Mouse (Mus musculus) gastrocnemius, adult 2 months (tissue): ENCODE results near the gene Chst13. TPM values are rescaled to one million over a fixed set of nuclear protein-coding genes. Genes with fewer than 3 reads are reported as not detected.

ENCODE experiments used
- DNase-seq: peaks from one replicate; pipeline ENCODE4 v3.0.0; 2022
- H3K27ac ChIP-seq: fragments of 200-600 bp; 2 replicates; pipeline ENCODE4 v1.8.1; 2022; ENCODE audit warnings: mild to moderate bottlenecking
- H3K4me3 ChIP-seq: fragments of 200-600 bp; 2 replicates; pipeline ENCODE4 v1.8.1; 2022; ENCODE audit warnings: mild to moderate bottlenecking, moderate library complexity
- CTCF ChIP-seq: fragments of 200-600 bp; IDR thresholded peaks from 2 replicates; pipeline ENCODE4 v1.8.1; 2022; ENCODE audit warnings: antibody characterized with exemption, mild to moderate bottlenecking, moderate library complexity
- intact Hi-C: fragments of 180-260 bp; cut with DNase I; formaldehyde crosslinking; loops from one replicate; pipeline ENCODE4 v1.15.1; 2025
- total RNA-seq, 2 experiments: library from RNA; stranded (reverse); gene quantifications; 2 replicates each; pipeline ENCODE4 v1.2.3; 2021

Chst13 gene
- total RNA-seq, 2 experiments from 2014 or later = not detected

GRCm38 (mm10) chr6:90315961-90316360 is 9.0 kb downstream of the Chst13 start:
- TF ChIP-seq CTCF = no peak
- intact Hi-C loops = no loop called here
- no peak for DNase-seq

GRCm38 (mm10) chr6:90308839-90309778 is 15.9 kb downstream of the Chst13 start:
- DNase-seq = no peak
- intact Hi-C loops = no loop called here
- no peak for TF ChIP-seq CTCF
- no peak overlapping the region for H3K27ac ChIP-seq
- H3K4me3 ChIP-seq = no peak overlapping the region

More at GRCm38 (mm10) chr6:90315961-90316360, 9.0 kb downstream of the Chst13 start:
- Histone ChIP-seq H3K27ac (no peak overlapping the region), H3K4me3 (no peak overlapping the region)

- intact Hi-C loops = no loop called here
- H3K27ac ChIP-seq = no peak overlapping the region
- no peak for DNase-seq
- H3K4me3 ChIP-seq = no peak overlapping the region
- TF ChIP-seq CTCF = no peak
Observed at GRCm38 (mm10) chr6:90306315-90306975, 18.5 kb downstream of the Chst13 start.

- DNase-seq = no peak
- no peak for TF ChIP-seq CTCF
- intact Hi-C loops = no loop called here
Observed at GRCm38 (mm10) chr6:90300919-90301318, 24.1 kb downstream of the Chst13 start, which contains the start of gene BC048671. Gene BC048671, plus strand, starts transcription at chr6:90301219.

GRCm38 (mm10) chr6:90288265-90288664 is 36.7 kb downstream of the Chst13 start:
- TF ChIP-seq CTCF = peak; percentile 44
- intact Hi-C loops = no loop called here
- Histone ChIP-seq H3K4me3 (no peak overlapping the region), H3K27ac (no peak overlapping the region)
- DNase-seq = no peak

More at GRCm38 (mm10) chr6:90300919-90301318, 24.1 kb downstream of the Chst13 start, which contains the start of gene BC048671:
- Histone ChIP-seq H3K4me3 (no peak within 1 kb of the TSS), H3K27ac (no peak within 1 kb of the TSS)

Other genes with a start within 250 kb of the Chst13 start
- gene Vmn1r49, start 246.7 kb downstream of the Chst13 start, total RNA-seq = not detected
- gene Vmn1r50, start 223.8 kb downstream of the Chst13 start, total RNA-seq = not detected
- not detected for gene Vmn1r51, start 202.6 kb downstream of the Chst13 start, total RNA-seq
- not detected for gene Vmn1r52, start 150.4 kb downstream of the Chst13 start, total RNA-seq
- not detected for gene V1ra8, start 122.4 kb downstream of the Chst13 start, total RNA-seq
- gene Vmn1r53, start 100.7 kb downstream of the Chst13 start, total RNA-seq = not detected
- gene Vmn1r54, start 78.9 kb downstream of the Chst13 start, total RNA-seq = not detected
- gene BC048671, start 24.0 kb downstream of the Chst13 start, total RNA-seq = not detected
- not detected for gene Uroc1, start 8.1 kb upstream of the Chst13 start, total RNA-seq
- gene Zxdc, start 44.3 kb upstream of the Chst13 start, total RNA-seq = 10 to 100 TPM; 15.5 to 15.9 TPM
- under 1 TPM; 0.11 to 0.13 TPM for gene Cfap100, start 103.6 kb upstream of the Chst13 start, total RNA-seq
- 10 to 100 TPM; 54.4 to 64.4 TPM for gene Klf15, start 137.4 kb upstream of the Chst13 start, total RNA-seq
- 1 to 10 TPM; 3.6 to 5.3 TPM for gene Aldh1l1, start 161.2 kb upstream of the Chst13 start, total RNA-seq